Mouse (Mus musculus) heart, embryonic 10.5 days (tissue): ENCODE data around the gene Rgs3. TPM values are rescaled to one million over a fixed set of nuclear protein-coding genes. Genes with fewer than 3 reads are reported as not detected.

Source experiments
- DNase-seq: peaks from one replicate; pipeline ENCODE4 v3.0.0-alpha.2; 2017; ENCODE audit warnings: low spot score
- H3K27ac ChIP-seq: fragments of 300-500 bp; sonication (generic); 2 replicates; pipeline ENCODE4 v1.5.1; 2016; ENCODE audit warnings: mild to moderate bottlenecking
- H3K27me3 ChIP-seq: fragments of 300-500 bp; sonication (generic); 2 replicates; pipeline ENCODE4 v1.6.1; 2016; ENCODE audit warnings: mild to moderate bottlenecking; ENCODE audit not compliant: poor library complexity, insufficient read depth, severe bottlenecking
- H3K36me3 ChIP-seq: fragments of 300-500 bp; sonication (generic); 2 replicates; pipeline ENCODE4 v1.6.1; 2016; ENCODE audit warnings: mild to moderate bottlenecking, moderate library complexity
- H3K4me1 ChIP-seq: fragments of 300-500 bp; sonication (generic); 2 replicates; pipeline ENCODE4 v1.6.1; 2016; ENCODE audit warnings: mild to moderate bottlenecking
- H3K4me3 ChIP-seq: fragments of 300-500 bp; sonication (generic); 2 replicates; pipeline ENCODE4 v1.5.1; 2016; ENCODE audit warnings: mild to moderate bottlenecking, moderate library complexity
- H3K9me3 ChIP-seq: fragments of 300-500 bp; sonication (generic); 2 replicates; pipeline ENCODE4 v1.6.1; 2016; ENCODE audit warnings: mild to moderate bottlenecking, moderate library complexity
- WGBS: fragments of 180-500 bp; shearing (Covaris S2); methylation state at CpG from one replicate; pipeline ENCODE4 v1.1.7; 2016; 5-methylcytosine and 5-hydroxymethylcytosine counted together
- polyA plus RNA-seq: library from polyadenylated mRNA; unstranded; fragments of >200 nt; fragmentation: Nextera tagmentation; extraction: Ambion mirVana; gene quantifications from 2 replicates; pipeline ENCODE4 v1.2.1, GENCODE M21; 2016

Rgs3 gene
- polyA plus RNA-seq, 1 experiment from 2014 or later: 61.4 TPM

DNA sequence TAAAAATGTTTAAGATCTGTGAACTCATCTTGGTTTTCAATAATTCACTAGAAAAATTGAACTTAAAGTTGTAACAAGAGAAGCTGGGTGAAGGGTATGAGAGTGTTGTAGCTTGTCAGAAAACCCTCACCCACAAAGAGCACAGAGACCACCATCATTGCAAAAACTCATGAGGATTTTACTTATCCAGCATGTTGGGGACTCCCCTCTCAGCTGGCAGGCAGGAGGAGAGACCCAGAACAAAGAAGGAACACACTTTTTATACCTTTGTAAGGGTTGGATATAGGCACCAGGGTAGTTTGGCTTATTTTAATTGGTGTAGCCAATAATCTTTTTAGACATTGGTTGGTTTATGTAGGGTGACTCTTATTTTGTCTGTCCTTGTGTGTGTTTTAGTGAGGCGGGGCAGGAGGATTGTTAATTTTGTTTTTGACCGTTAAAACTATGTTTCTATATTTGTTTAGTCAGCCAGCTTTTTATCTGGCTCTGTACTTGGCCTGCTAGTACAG is 38.7 kb upstream of the Rgs3 start:
- Histone ChIP-seq H3K27ac (no peak overlapping the region; the same call in 1 of the 2 replicates), H3K4me3 (peak overlapping the region; percentile 71; the same call in 1 of the 2 replicates), H3K9me3 (no peaks in the 10 kb centered on the region), H3K27me3 (no peaks in the 10 kb centered on the region), H3K4me1 (peaks cover 38% of the 10 kb centered on the region), H3K36me3 (peaks cover 18% of the 10 kb centered on the region)
- no peak for DNase-seq
- 83% methylated on average over 2 of the region's 2 CpGs for WGBS

GRCm38 (mm10) chr4:62524651-62525488 is 34.8 kb upstream of the Rgs3 start, which contains the start of the genes Pole3 and 4933430I17Rik:
TSS of gene Pole3 (minus strand) at chr4:62525068.
TSS of gene 4933430I17Rik (plus strand) at chr4:62525369.
- peak within 1 kb of the TSS; percentile 96 for H3K27ac ChIP-seq
- H3K36me3 ChIP-seq: peaks cover 18% of the 10 kb centered on the region
- H3K4me1 ChIP-seq: peaks cover 14% of the 10 kb centered on the region
- WGBS: under 1% methylated on average over 59 of the region's 59 CpGs
- DNase-seq: peak; percentile 99
- no peaks in the 10 kb centered on the region for H3K9me3 ChIP-seq
- H3K27me3 ChIP-seq: no peaks in the 10 kb centered on the region
- peak within 1 kb of the TSS; percentile 94 for H3K4me3 ChIP-seq

- no peak for DNase-seq
These were observed 34.2 kb upstream of the Rgs3 start for GRCm38 (mm10) chr4:62525489-62525811.

GRCm38 (mm10) chr4:62526256-62526655 is 33.4 kb upstream of the Rgs3 start:
- no peak overlapping the region for H3K4me3 ChIP-seq
- H3K9me3 ChIP-seq: no peaks in the 10 kb centered on the region
- H3K27ac ChIP-seq: no peak overlapping the region
- no peak for DNase-seq
- H3K4me1 ChIP-seq: peaks cover 19% of the 10 kb centered on the region
- H3K27me3 ChIP-seq: no peaks in the 10 kb centered on the region
- H3K36me3 ChIP-seq: peaks cover 18% of the 10 kb centered on the region
- 60% methylated on average over 2 of the region's 2 CpGs for WGBS

More at GRCm38 (mm10) chr4:62525489-62525811, 34.2 kb upstream of the Rgs3 start:
- under 1% methylated on average over 10 of the region's 10 CpGs for WGBS
- H3K27ac ChIP-seq: peak overlapping the region; percentile 96
- H3K9me3 ChIP-seq: no peaks in the 10 kb centered on the region
- peaks cover 18% of the 10 kb centered on the region for H3K36me3 ChIP-seq
- H3K4me3 ChIP-seq: peak overlapping the region; percentile 94
- peaks cover 13% of the 10 kb centered on the region for H3K4me1 ChIP-seq
- H3K27me3 ChIP-seq: no peaks in the 10 kb centered on the region

GRCm38 (mm10) chr4:62527655-62528054 is 32.0 kb upstream of the Rgs3 start:
- H3K36me3 ChIP-seq: peaks cover 13% of the 10 kb centered on the region
- 84% methylated on average over 4 of the region's 4 CpGs for WGBS
- no peaks in the 10 kb centered on the region for H3K9me3 ChIP-seq
- peaks cover 20% of the 10 kb centered on the region for H3K4me1 ChIP-seq
- DNase-seq: no peak
- H3K27ac ChIP-seq: no peak overlapping the region
- no peak overlapping the region for H3K4me3 ChIP-seq
- no peaks in the 10 kb centered on the region for H3K27me3 ChIP-seq

GRCm38 (mm10) chr4:62533729-62534128 is 25.9 kb upstream of the Rgs3 start:
- DNase-seq: no peak
- no peak overlapping the region for H3K27ac ChIP-seq
- 68% methylated on average over 6 of the region's 6 CpGs for WGBS
- H3K4me1 ChIP-seq: peaks cover 8% of the 10 kb centered on the region
- no peak overlapping the region for H3K4me3 ChIP-seq
- H3K36me3 ChIP-seq: no peaks in the 10 kb centered on the region
- no peaks in the 10 kb centered on the region for H3K9me3 ChIP-seq
- H3K27me3 ChIP-seq: no peaks in the 10 kb centered on the region

- WGBS: 70% methylated on average over 3 of the region's 3 CpGs
- no peak for DNase-seq
- H3K9me3 ChIP-seq: no peaks in the 10 kb centered on the region
These were observed 17.8 kb upstream of the Rgs3 start for GRCm38 (mm10) chr4:62541802-62542201.

GRCm38 (mm10) chr4:62543782-62544181 is 15.9 kb upstream of the Rgs3 start:
- no peak for DNase-seq
- WGBS: 79% methylated on average over 6 of the region's 6 CpGs

More at GRCm38 (mm10) chr4:62541802-62542201, 17.8 kb upstream of the Rgs3 start:
- Histone ChIP-seq H3K36me3 (no peaks in the 10 kb centered on the region), H3K27ac (no peak overlapping the region), H3K4me1 (no peaks in the 10 kb centered on the region), H3K4me3 (no peak overlapping the region), H3K27me3 (peaks cover 5% of the 10 kb centered on the region; the same call in 1 of the 2 replicates)

DNA sequence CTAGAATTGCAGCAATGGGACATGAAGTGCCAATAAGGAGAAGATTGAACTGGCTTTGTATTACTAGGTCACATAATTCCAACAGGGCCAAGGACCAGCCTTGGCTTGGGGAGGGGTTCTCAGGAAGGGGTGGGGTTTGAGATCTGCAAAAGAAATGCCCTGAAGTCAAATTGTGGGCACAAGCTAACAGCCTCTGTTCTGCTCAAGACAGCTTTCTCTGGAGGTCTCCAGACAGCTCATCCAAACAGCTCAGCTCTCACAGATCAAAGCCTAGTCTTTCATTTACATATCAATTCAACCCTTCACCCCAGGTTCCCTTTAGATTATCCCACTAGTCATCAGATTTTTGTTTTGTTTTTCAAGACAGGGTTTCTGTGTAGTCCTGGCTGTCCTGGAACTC is 14.8 kb upstream of the Rgs3 start:
- Histone ChIP-seq H3K36me3 (no peaks in the 10 kb centered on the region), H3K27me3 (peaks cover 5% of the 10 kb centered on the region; the same call in 1 of the 2 replicates), H3K4me3 (no peak overlapping the region), H3K9me3 (no peaks in the 10 kb centered on the region), H3K4me1 (no peaks in the 10 kb centered on the region), H3K27ac (no peak overlapping the region)
- DNase-seq: no peak

More at GRCm38 (mm10) chr4:62543782-62544181, 15.9 kb upstream of the Rgs3 start:
- Histone ChIP-seq H3K27ac (no peak overlapping the region), H3K4me1 (no peaks in the 10 kb centered on the region), H3K36me3 (no peaks in the 10 kb centered on the region), H3K27me3 (peaks cover 5% of the 10 kb centered on the region; the same call in 1 of the 2 replicates), H3K4me3 (no peak overlapping the region), H3K9me3 (no peaks in the 10 kb centered on the region)

GRCm38 (mm10) chr4:62551966-62552365 is 7.7 kb upstream of the Rgs3 start:
- no peaks in the 10 kb centered on the region for H3K9me3 ChIP-seq
- no peak for DNase-seq
- 78% methylated on average over 7 of the region's 7 CpGs for WGBS
- no peaks in the 10 kb centered on the region for H3K36me3 ChIP-seq
- no peak overlapping the region for H3K4me3 ChIP-seq
- H3K27ac ChIP-seq: no peak overlapping the region
- peaks cover 3% of the 10 kb centered on the region; the same call in 1 of the 2 replicates for H3K4me1 ChIP-seq
- H3K27me3 ChIP-seq: peaks cover 9% of the 10 kb centered on the region

- H3K27me3 ChIP-seq: peaks cover 41% of the 10 kb centered on the region
- no peak overlapping the region for H3K4me3 ChIP-seq
- no peaks in the 10 kb centered on the region for H3K9me3 ChIP-seq
- no peak for DNase-seq
- H3K4me1 ChIP-seq: peaks cover 12% of the 10 kb centered on the region
- peak overlapping the region; percentile 13; the same call in 1 of the 2 replicates for H3K27ac ChIP-seq
- WGBS: 54% methylated on average over 3 of the region's 3 CpGs
- no peaks in the 10 kb centered on the region for H3K36me3 ChIP-seq
These were observed 2.2 kb upstream of the Rgs3 start for GRCm38 (mm10) chr4:62557436-62557835.

- Histone ChIP-seq H3K9me3 (no peaks in the 10 kb centered on the region), H3K4me3 (no peak overlapping the region), H3K27me3 (peaks cover 72% of the 10 kb centered on the region), H3K36me3 (no peaks in the 10 kb centered on the region), H3K4me1 (peaks cover 12% of the 10 kb centered on the region), H3K27ac (no peak overlapping the region)
- WGBS: 24% methylated on average over 4 of the region's 4 CpGs
- no peak for DNase-seq
These were observed 1.4 kb downstream of the Rgs3 start for GRCm38 (mm10) chr4:62560963-62561629.

DNA sequence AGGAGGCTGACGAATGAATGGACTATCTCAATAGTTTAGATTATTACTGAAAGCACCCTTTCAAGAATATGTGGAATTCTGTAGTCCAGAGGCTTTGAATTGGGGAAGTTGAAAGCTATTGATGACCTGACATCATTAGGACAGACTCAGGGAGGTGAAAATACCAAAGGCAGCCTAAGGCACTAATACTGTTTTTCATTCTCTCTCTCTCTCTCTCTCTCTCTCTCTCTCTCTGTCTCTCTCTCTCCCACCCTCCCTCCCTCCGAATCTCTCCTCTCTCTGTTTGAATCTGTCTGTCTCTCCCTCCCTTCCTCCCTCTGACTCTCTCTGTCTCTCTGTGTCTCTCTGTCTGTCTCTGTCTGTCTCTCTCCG is 2.0 kb downstream of the Rgs3 start:
- peaks cover 17% of the 10 kb centered on the region for H3K4me1 ChIP-seq
- 58% methylated on average over 3 of the region's 3 CpGs for WGBS
- no peaks in the 10 kb centered on the region for H3K36me3 ChIP-seq
- H3K27ac ChIP-seq: peak overlapping the region; percentile 25; the same call in 1 of the 2 replicates
- H3K27me3 ChIP-seq: peaks cover 77% of the 10 kb centered on the region
- DNase-seq: no peak
- no peaks in the 10 kb centered on the region for H3K9me3 ChIP-seq
- H3K4me3 ChIP-seq: no peak overlapping the region
